Mouse (Mus musculus) kidney, embryonic 14.5 days (tissue): ENCODE measurements around the gene Pdpr. TPM values are rescaled to one million over a fixed set of nuclear protein-coding genes. Genes with fewer than 3 reads are reported as not detected.

Experiments used
- ATAC-seq: fragments of 200-750 bp; cut with Nextera tagmentation; 2 replicates; pipeline ENCODE4 v1.8.0; 2017; ENCODE audit warnings: moderate number of reproducible peaks, mild to moderate bottlenecking, moderate TSS enrichment, moderate library complexity; ENCODE audit not compliant: low FRiP score, low TSS enrichment
- H3K27ac ChIP-seq: fragments of 300-500 bp; sonication (generic); 2 replicates; pipeline ENCODE4 v1.5.1; 2014; ENCODE audit warnings: low read depth, mild to moderate bottlenecking, low read length, moderate library complexity, mixed read lengths
- H3K27me3 ChIP-seq: fragments of 300-500 bp; sonication (generic); 2 replicates; pipeline ENCODE4 v1.6.1; 2014; ENCODE audit warnings: mild to moderate bottlenecking, low read length; ENCODE audit not compliant: control insufficient read depth, insufficient read depth
- H3K36me3 ChIP-seq: fragments of 300-500 bp; sonication (generic); 2 replicates; pipeline ENCODE4 v1.6.1; 2014; ENCODE audit warnings: low read length, mixed read lengths; ENCODE audit not compliant: control insufficient read depth, insufficient read depth
- H3K4me1 ChIP-seq: fragments of 300-500 bp; sonication (generic); 2 replicates; pipeline ENCODE4 v1.6.1; 2014; ENCODE audit warnings: low read length, mixed read lengths; ENCODE audit not compliant: control insufficient read depth, insufficient read depth
- H3K4me2 ChIP-seq: fragments of 300-500 bp; sonication (generic); replicated peaks from 2 replicates; pipeline ENCODE4 v1.6.1; 2014; ENCODE audit warnings: low read depth, mild to moderate bottlenecking, low read length
- H3K4me3 ChIP-seq: fragments of 300-500 bp; sonication (generic); 2 replicates; pipeline ENCODE4 v1.5.1; 2014; ENCODE audit warnings: mild to moderate bottlenecking, low read length
- H3K9ac ChIP-seq: fragments of 300-500 bp; sonication (generic); 2 replicates; pipeline ENCODE4 v1.6.1; 2014; ENCODE audit warnings: low read depth, mild to moderate bottlenecking, low read length, moderate library complexity
- H3K9me3 ChIP-seq: fragments of 300-500 bp; sonication (generic); 2 replicates; pipeline ENCODE4 v1.6.1; 2016; ENCODE audit warnings: low read length; ENCODE audit not compliant: control insufficient read depth
- WGBS: fragments of 180-500 bp; shearing (Covaris S2); extraction: QIAGEN DNeasy Blood & Tissue Kit; methylation state at CpG from one replicate; pipeline ENCODE4 v1.1.7; 2014; 5-methylcytosine and 5-hydroxymethylcytosine counted together
- polyA plus RNA-seq: library from polyadenylated mRNA; unstranded; fragments of >200 nt; fragmentation: Nextera tagmentation; extraction: Ambion mirVana; gene quantifications from 2 replicates; pipeline ENCODE4 v1.2.1, GENCODE M21; 2014

Gene Pdpr
- polyA plus RNA-seq: 3.9 and 8.6 TPM in 2 replicates

GRCm38 (mm10) chr8:111093865-111094718, at the start of gene Pdpr:
TSS of gene Pdpr (plus strand) at chr8:111094630.
- Histone ChIP-seq H3K4me2 (peak within 1 kb of the TSS; percentile 73), H3K27ac (no peak within 1 kb of the TSS), H3K36me3 (no peaks in the 10 kb centered on the region), H3K9ac (peak within 1 kb of the TSS; percentile 73), H3K27me3 (no peaks in the 10 kb centered on the region), H3K9me3 (no peaks in the 10 kb centered on the region), H3K4me3 (peak within 1 kb of the TSS; percentile 65), H3K4me1 (0 out of 2 replicates have a peak, but pooled peaks cover 5% of the 10 kb centered on the region)
- ATAC-seq: peak; percentile 95
- WGBS: 8% methylated on average over 51 of the region's 72 CpGs

- Histone ChIP-seq H3K4me3 (no peak overlapping the region), H3K27me3 (no peaks in the 10 kb centered on the region), H3K9ac (no peak overlapping the region), H3K36me3 (peaks cover 99% of the 10 kb centered on the region), H3K9me3 (no peaks in the 10 kb centered on the region), H3K4me1 (no peaks in the 10 kb centered on the region), H3K4me2 (no peak overlapping the region), H3K27ac (no peak overlapping the region)
- 93% methylated on average over 2 of the region's 2 CpGs for WGBS
- ATAC-seq: no peak
Measured at GRCm38 (mm10) chr8:111048694-111049093, 45.7 kb upstream of the Pdpr start.

- no peak overlapping the region for H3K27ac ChIP-seq
- H3K4me1 ChIP-seq: no peaks in the 10 kb centered on the region
- H3K4me3 ChIP-seq: no peak overlapping the region
- ATAC-seq: no peak
- H3K36me3 ChIP-seq: peaks cover 99% of the 10 kb centered on the region
- WGBS: 96% methylated on average over 7 of the region's 7 CpGs
- no peaks in the 10 kb centered on the region for H3K27me3 ChIP-seq
- no peak overlapping the region for H3K9ac ChIP-seq
- H3K4me2 ChIP-seq: no peak overlapping the region
- no peaks in the 10 kb centered on the region for H3K9me3 ChIP-seq
Measured at GRCm38 (mm10) chr8:111049106-111049505, 45.3 kb upstream of the Pdpr start.

- Histone ChIP-seq H3K27ac (no peak overlapping the region), H3K9me3 (no peaks in the 10 kb centered on the region), H3K36me3 (peaks cover 75% of the 10 kb centered on the region), H3K4me1 (peaks cover 5% of the 10 kb centered on the region; the same call in 1 of the 2 replicates), H3K4me3 (no peak overlapping the region), H3K9ac (no peak overlapping the region), H3K27me3 (no peaks in the 10 kb centered on the region), H3K4me2 (no peak overlapping the region)
- no peak for ATAC-seq
- 93% methylated on average over 12 of the region's 12 CpGs for WGBS
Measured at GRCm38 (mm10) chr8:111053827-111054518, 40.5 kb upstream of the Pdpr start.

- Histone ChIP-seq H3K27ac (no peak overlapping the region), H3K4me2 (no peak overlapping the region), H3K9ac (no peak overlapping the region), H3K4me3 (no peak overlapping the region), H3K4me1 (peaks cover 5% of the 10 kb centered on the region; the same call in 1 of the 2 replicates), H3K36me3 (peaks cover 63% of the 10 kb centered on the region), H3K9me3 (no peaks in the 10 kb centered on the region), H3K27me3 (no peaks in the 10 kb centered on the region)
- ATAC-seq: no peak
- 89% methylated on average over 17 of the region's 17 CpGs for WGBS
Measured at GRCm38 (mm10) chr8:111055031-111055634, 39.3 kb upstream of the Pdpr start.

GRCm38 (mm10) chr8:111055661-111056060, 38.8 kb upstream of the Pdpr start:
- no peak overlapping the region for H3K4me2 ChIP-seq
- H3K9ac ChIP-seq: no peak overlapping the region
- no peaks in the 10 kb centered on the region for H3K27me3 ChIP-seq
- H3K4me3 ChIP-seq: peak overlapping the region; percentile 97; the same call in 1 of the 2 replicates
- no peaks in the 10 kb centered on the region for H3K9me3 ChIP-seq
- WGBS: 70% methylated on average over 2 of the region's 2 CpGs
- ATAC-seq: no peak
- H3K27ac ChIP-seq: no peak overlapping the region
- peaks cover 5% of the 10 kb centered on the region; the same call in 1 of the 2 replicates for H3K4me1 ChIP-seq
- H3K36me3 ChIP-seq: peaks cover 58% of the 10 kb centered on the region

- Histone ChIP-seq H3K4me1 (peaks cover 10% of the 10 kb centered on the region; the same call in 1 of the 2 replicates), H3K4me2 (peak within 1 kb of the TSS; percentile 91), H3K36me3 (peaks cover 53% of the 10 kb centered on the region), H3K4me3 (peak within 1 kb of the TSS; percentile 97), H3K27me3 (no peaks in the 10 kb centered on the region; the same call in 1 of the 2 replicates), H3K9ac (peak within 1 kb of the TSS; percentile 94), H3K27ac (peak within 1 kb of the TSS; percentile 93), H3K9me3 (no peaks in the 10 kb centered on the region)
- WGBS: under 1% methylated on average over 52 of the region's 68 CpGs
- peak; percentile 92 for ATAC-seq
Measured at GRCm38 (mm10) chr8:111056158-111056663, 38.2 kb upstream of the Pdpr start, which contains the start of gene Exosc6. TSS of gene Exosc6 (plus strand) at chr8:111056339.

- ATAC-seq: peak; percentile 65
- peaks cover 47% of the 10 kb centered on the region for H3K36me3 ChIP-seq
- H3K9ac ChIP-seq: peak overlapping the region; percentile 94
- no peaks in the 10 kb centered on the region for H3K9me3 ChIP-seq
- peak overlapping the region; percentile 93 for H3K27ac ChIP-seq
- H3K4me2 ChIP-seq: peak overlapping the region; percentile 91
- WGBS: 1% methylated on average over 47 of the region's 63 CpGs
- H3K4me3 ChIP-seq: peak overlapping the region; percentile 97
- H3K4me1 ChIP-seq: peaks cover 11% of the 10 kb centered on the region; the same call in 1 of the 2 replicates
- H3K27me3 ChIP-seq: no peaks in the 10 kb centered on the region; the same call in 1 of the 2 replicates
Measured at GRCm38 (mm10) chr8:111056691-111057293, 37.6 kb upstream of the Pdpr start.
